Mouse (Mus musculus) MEL (cell line): ENCODE results near the gene Plxnc1. TPM values are rescaled to one million over a fixed set of nuclear protein-coding genes. Genes with fewer than 3 reads are reported as not detected.

ENCODE experiments used
- DNase-seq: peaks from one replicate; pipeline ENCODE4 v3.0.0; 2011; ENCODE audit warnings: low read depth, low spot score
- H3K27ac ChIP-seq: 2 replicates; pipeline ENCODE4 v1.5.1; 2012; ENCODE audit warnings: low read depth, mild to moderate bottlenecking, control low read depth, low read length, moderate library complexity; ENCODE audit not compliant: control insufficient read depth
- H3K27me3 ChIP-seq, 2 experiments: fragments of 150-350 bp in 1 of 2; sonication (generic) in 1 of 2; 2 replicates each; pipeline ENCODE4 v1.6.1; 2012; ENCODE audit warnings: low read length in 2 of 2, mild to moderate bottlenecking in 2 of 2, improper control_type of control experiment in 1 of 2, moderate library complexity in 1 of 2; ENCODE audit not compliant: insufficient read depth in 2 of 2, control insufficient read depth in 1 of 2
- H3K36me3 ChIP-seq, 2 experiments: 2 replicates each; pipeline ENCODE4 v1.6.1; 2012 to 2014; ENCODE audit warnings: low read length in 2 of 2, improper control_type of control experiment in 1 of 2, inconsistent platforms in 1 of 2, mild to moderate bottlenecking in 1 of 2; ENCODE audit not compliant: insufficient read depth in 2 of 2, control insufficient read depth in 1 of 2
- H3K4me1 ChIP-seq, 2 experiments: fragments of 150-350 bp in 1 of 2; sonication (generic) in 1 of 2; 2 replicates each; pipeline ENCODE4 v1.6.1; 2012; ENCODE audit warnings: low read length in 2 of 2, improper control_type of control experiment in 1 of 2, mild to moderate bottlenecking in 1 of 2; ENCODE audit not compliant: insufficient read depth in 2 of 2, control insufficient read depth in 1 of 2
- H3K4me3 ChIP-seq, 2 experiments: fragments of 150-350 bp in 1 of 2; sonication (generic) in 1 of 2; 2 replicates each; pipeline ENCODE4 v1.5.1; 2012; ENCODE audit warnings: low read depth in 2 of 2, low read length in 2 of 2, mild to moderate bottlenecking in 2 of 2, moderate library complexity in 2 of 2, control low read depth in 1 of 2, improper control_type of control experiment in 1 of 2; ENCODE audit not compliant: control insufficient read depth in 1 of 2, insufficient read depth in 1 of 2
- H3K79me2 ChIP-seq: 2 replicates; pipeline ENCODE4 v1.6.1; 2012; ENCODE audit warnings: mild to moderate bottlenecking, low read length, moderate library complexity; ENCODE audit not compliant: control insufficient read depth, poor library complexity, insufficient read depth
- H3K9ac ChIP-seq: 2 replicates; pipeline ENCODE4 v1.6.1; 2012; ENCODE audit warnings: low read depth, mild to moderate bottlenecking, control low read depth, low read length, moderate library complexity; ENCODE audit not compliant: control insufficient read depth, poor library complexity, severe bottlenecking
- H3K9me3 ChIP-seq: fragments of 150-350 bp; sonication (generic); replicated peaks from 2 replicates; pipeline ENCODE4 v1.6.1; 2012; ENCODE audit warnings: mild to moderate bottlenecking, low read length, improper control_type of control experiment, moderate library complexity; ENCODE audit not compliant: insufficient read depth
- BHLHE40 ChIP-seq: IDR thresholded peaks from 2 replicates; pipeline ENCODE4 v1.6.1; 2012; ENCODE audit warnings: low read depth, mild to moderate bottlenecking, inconsistent platforms, low read length, improper control_type of control experiment, borderline replicate concordance
- CHD1 ChIP-seq: IDR thresholded peaks from 2 replicates; pipeline ENCODE4 v1.6.1; 2012; ENCODE audit warnings: low read depth, mild to moderate bottlenecking, inconsistent platforms, low read length, improper control_type of control experiment
- CTCF ChIP-seq, 3 experiments: IDR thresholded peaks in 2 of 3; conservative IDR thresholded peaks in 1 of 3; 2 replicates each; pipeline ENCODE4 v1.5.1; 2011 to 2012; ENCODE audit warnings: low read length in 3 of 3, low read depth in 2 of 3, mild to moderate bottlenecking in 2 of 3, improper control_type of control experiment in 1 of 3, inconsistent platforms in 1 of 3, mixed read lengths in 1 of 3, moderate library complexity in 1 of 3; ENCODE audit not compliant: control insufficient read depth in 1 of 3, insufficient read depth in 1 of 3, poor library complexity in 1 of 3, severe bottlenecking in 1 of 3
- ELF1 ChIP-seq: IDR thresholded peaks from 2 replicates; pipeline ENCODE4 v1.6.1; 2014; ENCODE audit warnings: low read depth, mild to moderate bottlenecking, inconsistent platforms, low read length, improper control_type of control experiment, moderate library complexity
- EP300 ChIP-seq, 2 experiments: IDR thresholded peaks; 2 replicates each; pipeline ENCODE4 v1.6.1; 2011; ENCODE audit warnings: improper control_type of control experiment in 2 of 2, low read length in 2 of 2, low read depth in 1 of 2, mild to moderate bottlenecking in 1 of 2
- ETS1 ChIP-seq: IDR thresholded peaks from 2 replicates; pipeline ENCODE4 v1.6.1; 2012; ENCODE audit warnings: low read depth, mild to moderate bottlenecking, inconsistent platforms, low read length, improper control_type of control experiment, moderate library complexity
- GABPA ChIP-seq: IDR thresholded peaks from 2 replicates; pipeline ENCODE4 v1.6.1; 2012; ENCODE audit warnings: low read depth, mild to moderate bottlenecking, inconsistent platforms, low read length, improper control_type of control experiment, moderate library complexity
- JUND ChIP-seq: IDR thresholded peaks from 2 replicates; pipeline ENCODE4 v1.6.1; 2011; ENCODE audit warnings: low read depth, mild to moderate bottlenecking, improper control_type of control experiment, low read length
- KAT2A ChIP-seq: conservative IDR thresholded peaks from 2 replicates; pipeline ENCODE4 v1.6.1; 2012; ENCODE audit warnings: low read depth, low read length, improper control_type of control experiment, inconsistent platforms
- MAZ ChIP-seq: IDR thresholded peaks from 2 replicates; pipeline ENCODE4 v1.6.1; 2012; ENCODE audit warnings: low read depth, mild to moderate bottlenecking, inconsistent platforms, low read length, improper control_type of control experiment
- MYB ChIP-seq: IDR thresholded peaks from 2 replicates; pipeline ENCODE4 v1.6.1; 2011; ENCODE audit warnings: mild to moderate bottlenecking, low read depth, low read length, improper control_type of control experiment
- MYC ChIP-seq: IDR thresholded peaks from 2 replicates; pipeline ENCODE4 v1.6.1; 2011; ENCODE audit warnings: low read depth, mild to moderate bottlenecking, low read length, improper control_type of control experiment, moderate library complexity
- NELFE ChIP-seq: IDR thresholded peaks from 2 replicates; pipeline ENCODE4 v1.6.1; 2011; ENCODE audit warnings: low read depth, low read length, improper control_type of control experiment
- NRF1 ChIP-seq: IDR thresholded peaks from 2 replicates; pipeline ENCODE4 v1.6.1; 2014; ENCODE audit warnings: low read depth, mild to moderate bottlenecking, inconsistent platforms, low read length, improper control_type of control experiment, moderate library complexity; ENCODE audit not compliant: poor library complexity, insufficient read depth, severe bottlenecking
- POLR2A ChIP-seq, 2 experiments: IDR thresholded peaks; 2 replicates each; pipeline ENCODE4 v1.6.1; 2011 to 2012; ENCODE audit warnings: low read length in 2 of 2, mild to moderate bottlenecking in 2 of 2, control low read depth in 1 of 2, improper control_type of control experiment in 1 of 2, low read depth in 1 of 2, moderate library complexity in 1 of 2; ENCODE audit not compliant: control insufficient read depth in 1 of 2, insufficient read depth in 1 of 2, poor library complexity in 1 of 2
- POLR2AphosphoS2 ChIP-seq: IDR thresholded peaks from 2 replicates; pipeline ENCODE4 v1.6.1; 2011; ENCODE audit warnings: low read length, improper control_type of control experiment
- POLR2AphosphoS5 ChIP-seq: IDR thresholded peaks from 2 replicates; pipeline ENCODE4 v1.6.1; 2012; ENCODE audit warnings: low read depth, borderline replicate concordance, mild to moderate bottlenecking, inconsistent platforms, low read length, moderate library complexity, mixed read lengths
- SIN3A ChIP-seq: IDR thresholded peaks from 2 replicates; pipeline ENCODE4 v1.6.1; 2012; ENCODE audit warnings: low read length, improper control_type of control experiment, inconsistent platforms
- TAL1 ChIP-seq: IDR thresholded peaks from 2 replicates; pipeline ENCODE4 v1.6.1; 2012; ENCODE audit warnings: mild to moderate bottlenecking, inconsistent platforms, low read length, moderate library complexity, mixed read lengths
- TBP ChIP-seq: IDR thresholded peaks from 2 replicates; pipeline ENCODE4 v1.8.0; 2011; ENCODE audit warnings: low read depth, low read length, improper control_type of control experiment
- UBTF ChIP-seq: IDR thresholded peaks from 2 replicates; pipeline ENCODE4 v1.6.1; 2012; ENCODE audit warnings: low read depth, mild to moderate bottlenecking, inconsistent platforms, low read length, improper control_type of control experiment, moderate library complexity, borderline replicate concordance; ENCODE audit not compliant: insufficient read depth
- USF1 ChIP-seq: IDR thresholded peaks from 2 replicates; pipeline ENCODE4 v1.6.1; 2014; ENCODE audit warnings: low read depth, mild to moderate bottlenecking, inconsistent platforms, low read length, improper control_type of control experiment, moderate library complexity
- USF2 ChIP-seq, 2 experiments: IDR thresholded peaks; 2 replicates each; pipeline ENCODE4 v1.6.1; 2011 to 2012; ENCODE audit warnings: improper control_type of control experiment in 2 of 2, low read length in 2 of 2, borderline replicate concordance in 1 of 2, inconsistent platforms in 1 of 2, low read depth in 1 of 2, mild to moderate bottlenecking in 1 of 2; ENCODE audit not compliant: insufficient read depth in 1 of 2
- ZC3H11A ChIP-seq: IDR thresholded peaks from 2 replicates; pipeline ENCODE4 v1.6.1; 2012; ENCODE audit warnings: low read depth, mild to moderate bottlenecking, inconsistent platforms, low read length, improper control_type of control experiment
- ZKSCAN1 ChIP-seq: IDR thresholded peaks from 2 replicates; pipeline ENCODE4 v1.6.1; 2012; ENCODE audit warnings: low read depth, mild to moderate bottlenecking, inconsistent platforms, low read length, improper control_type of control experiment, moderate library complexity
- polyA plus RNA-seq, 2 experiments: library from polyadenylated mRNA; stranded (reverse) in 1 of 2; unstranded in 1 of 2; fragments of >175 nt in 1 of 2; fragments of >200 nt in 1 of 2; gene quantifications; 2 replicates each; pipeline versions ENCODE4 v1.2.1 to v1.2.4; 2012; ENCODE audit warnings: low replicate concordance in 2 of 2, low read depth in 1 of 2; ENCODE audit not compliant: insufficient read length in 2 of 2, insufficient read depth in 1 of 2, missing spikeins in 1 of 2
- total RNA-seq: library from RNA; depleted of rRNA; stranded (reverse); fragments of 300-350 nt; gene quantifications from 2 replicates; pipeline ENCODE4 v1.2.3, GENCODE M21; 2012

The Plxnc1 gene
- total and polyA plus RNA-seq, 3 experiments: 15.1 to 30.1 TPM; not detected in 1

- H3K36me3 ChIP-seq: peaks cover 0 to 23% of the 10 kb centered on the region in 2 experiments; a peak in 3 of 4 replicates
- H3K9ac ChIP-seq: no peak overlapping the region
- no peaks in the 10 kb centered on the region for H3K27me3 ChIP-seq
- H3K4me3 ChIP-seq: no peak overlapping the region
- no peak overlapping the region for H3K27ac ChIP-seq
- H3K4me1 ChIP-seq: no peaks in the 10 kb centered on the region
- no peaks in the 10 kb centered on the region for H3K9me3 ChIP-seq
- TF ChIP-seq POLR2AphosphoS2: no peak
- TF ChIP-seq USF1: no peak
- TF ChIP-seq TBP: no peak
- TF ChIP-seq EP300 (IDR thresholded peaks at IDR 0.05; ENCODE audit: low read depth in 1 of 2, low read length in 2 of 2): no peak
- no peak for TF ChIP-seq BHLHE40
- no peak for TF ChIP-seq CHD1
- TF ChIP-seq MAZ: no peak
- no peak for TF ChIP-seq GABPA
- TF ChIP-seq UBTF: no peak
- TF ChIP-seq USF2 (IDR thresholded peaks at IDR 0.05; ENCODE audit: borderline replicate concordance in 1 of 2, insufficient read depth in 1 of 2, low read depth in 1 of 2, low read length in 2 of 2): no peak
- no peak for TF ChIP-seq CTCF (IDR thresholded peaks at IDR 0.05 in 2 of 3, conservative IDR thresholded peaks at IDR 0.05 in 1 of 3; ENCODE audit: control insufficient read depth in 1 of 3, insufficient read depth in 1 of 3, low read depth in 2 of 3, low read length in 3 of 3, poor library complexity in 1 of 3, severe bottlenecking in 1 of 3)
- TF ChIP-seq ZC3H11A: no peak
- no peak for TF ChIP-seq NRF1
- H3K79me2 ChIP-seq: no peaks in the 10 kb centered on the region
- DNase-seq: no peak
Measured at GRCm38 (mm10) chr10:94844692-94845091, 99.9 kb downstream of the Plxnc1 start.

- Histone ChIP-seq H3K79me2 (no peaks in the 10 kb centered on the region), H3K36me3 (peaks cover 0 to 22% of the 10 kb centered on the region in 2 experiments; a peak in 2 of 4 replicates), H3K4me1 (no peaks in the 10 kb centered on the region), H3K9me3 (no peaks in the 10 kb centered on the region), H3K9ac (no peak overlapping the region), H3K27ac (no peak overlapping the region), H3K4me3 (no peak overlapping the region), H3K27me3 (no peaks in the 10 kb centered on the region)
- DNase-seq: no peak
- TF ChIP-seq POLR2AphosphoS5 (no peak), SIN3A (no peak), KAT2A (no peak), JUND (no peak), NELFE (no peak), TAL1 (no peak), ELF1 (no peak), ZKSCAN1 (no peak), CHD1 (no peak), CTCF (IDR thresholded peaks at IDR 0.05 in 2 of 3, conservative IDR thresholded peaks at IDR 0.05 in 1 of 3; ENCODE audit: control insufficient read depth in 1 of 3, insufficient read depth in 1 of 3, low read depth in 2 of 3, low read length in 3 of 3, poor library complexity in 1 of 3, severe bottlenecking in 1 of 3) (no peak), MYC (no peak), MYB (no peak), ETS1 (no peak), POLR2A (IDR thresholded peaks at IDR 0.05; ENCODE audit: control insufficient read depth in 1 of 2, insufficient read depth in 1 of 2, low read depth in 1 of 2, low read length in 2 of 2, poor library complexity in 1 of 2) (no peak)
Measured at GRCm38 (mm10) chr10:94835874-94836273, 108.8 kb downstream of the Plxnc1 start.
